ENCODE assay signal across 28 mouse cellular contexts in genomic region chr11:83504308-83504707, GRCm38 (mm10). TPM values are rescaled to one million over a fixed set of nuclear protein-coding genes. Genes with fewer than 3 reads are reported as not detected.
"Had no signal": no experiment of that assay in that cellular context is flagged by ENCODE, and none has a peak within 500 bp of the region (broad histone marks: within the 10 kb centered on the region; RNA-seq: fewer than 3 reads in every experiment).

No protein-coding gene starts in this region.

- H3K4me2 ChIP-seq: heart, embryonic 11.5 days; heart, embryonic 13.5 days; heart, embryonic 15.5 days; hindbrain, embryonic 13.5 days; hindbrain, embryonic 15.5 days; limb, embryonic 12.5 days; liver, embryonic 11.5 days; liver, embryonic 13.5 days; liver, embryonic 15.5 days had no signal

- H3K27ac ChIP-seq: heart, embryonic 13.5 days; heart, embryonic 15.5 days; hindbrain, embryonic 13.5 days; hindbrain, embryonic 15.5 days; hindbrain, postnatal 0 days; layer of hippocampus, adult 2 months; left cerebral cortex, adult 2 months; limb, embryonic 12.5 days; liver, embryonic 13.5 days; liver, embryonic 15.5 days had no signal

- ATAC-seq: hindbrain, postnatal 0 days had no signal

- H3K4me3 ChIP-seq: heart, embryonic 13.5 days; heart, embryonic 15.5 days; hindbrain, embryonic 13.5 days; hindbrain, embryonic 15.5 days; layer of hippocampus, adult 2 months; left cerebral cortex, adult 2 months; limb, embryonic 12.5 days; liver, embryonic 13.5 days; liver, embryonic 15.5 days had no signal

- H3K27me3 ChIP-seq: heart, embryonic 13.5 days; heart, embryonic 15.5 days; hindbrain, embryonic 13.5 days; hindbrain, embryonic 15.5 days; limb, embryonic 12.5 days; liver, embryonic 13.5 days; liver, embryonic 15.5 days had no signal

- H3K4me1 ChIP-seq: hindbrain, embryonic 13.5 days; hindbrain, embryonic 15.5 days; limb, embryonic 12.5 days; liver, embryonic 13.5 days; liver, embryonic 15.5 days had no signal

- H3K9ac ChIP-seq: heart, embryonic 13.5 days; heart, embryonic 15.5 days; hindbrain, embryonic 13.5 days; hindbrain, embryonic 15.5 days; limb, embryonic 12.5 days; liver, embryonic 13.5 days; liver, embryonic 15.5 days had no signal

- H3K9me3 ChIP-seq: heart, embryonic 13.5 days; heart, embryonic 15.5 days; hindbrain, embryonic 13.5 days; hindbrain, embryonic 15.5 days; limb, embryonic 12.5 days; liver, embryonic 13.5 days; liver, embryonic 15.5 days had no signal

- DNase-seq: gastrocnemius, postnatal 14 days; gastrocnemius, postnatal 36 days; heart, adult 18-20 months; heart, postnatal 14 days; heart, postnatal 36 days; kidney, adult 18-20 months; kidney, adult 8-10 months; kidney, postnatal 25 days; kidney, postnatal 4 days; liver; liver, embryonic 13.5 days had no signal

RNA-seq across cellular contexts. Expression of gene Heatr9, which starts 17.7 kb away (rescaled TPM):
- polyA plus RNA-seq: gonadal fat pad, adult 2 months; heart, embryonic 11.5 days; heart, embryonic 13.5 days; heart, embryonic 15.5 days; heart, postnatal 0 days; hindbrain, embryonic 11.5 days; hindbrain, embryonic 13.5 days; hindbrain, embryonic 15.5 days; hindbrain, postnatal 0 days; intestine, embryonic 14.5 days; kidney, embryonic 14.5 days; limb, embryonic 12.5 days; limb, embryonic 14.5 days; liver, embryonic 11.5 days; liver, embryonic 13.5 days; liver, embryonic 15.5 days had no signal

RNA-seq across cellular contexts. Expression of gene Ccl5, which starts 26.0 kb away (rescaled TPM):
- polyA plus RNA-seq: heart, embryonic 11.5 days; hindbrain, embryonic 13.5 days; hindbrain, embryonic 15.5 days; kidney, embryonic 14.5 days; limb, embryonic 12.5 days; liver, embryonic 11.5 days had no signal
